Mouse (Mus musculus) lung, postnatal 0 days (tissue): ENCODE measurements around the gene Ranbp17.

Experiments
- CTCF ChIP-seq: IDR thresholded peaks from 2 replicates; pipeline ENCODE4 v1.5.1; 2016; ENCODE audit warnings: antibody characterized with exemption, mild to moderate bottlenecking
- EP300 ChIP-seq: IDR thresholded peaks from 2 replicates; pipeline ENCODE4 v1.6.1; 2016; ENCODE audit warnings: antibody characterized with exemption, mild to moderate bottlenecking, control low read depth

GRCm38 (mm10) chr11:33240295-33240694 is 273.3 kb downstream of the Ranbp17 start:
- TF ChIP-seq CTCF (no peak), EP300 (no peak)
